9 mouse cellular contexts compared by ENCODE assay signal in the genomic region with DNA sequence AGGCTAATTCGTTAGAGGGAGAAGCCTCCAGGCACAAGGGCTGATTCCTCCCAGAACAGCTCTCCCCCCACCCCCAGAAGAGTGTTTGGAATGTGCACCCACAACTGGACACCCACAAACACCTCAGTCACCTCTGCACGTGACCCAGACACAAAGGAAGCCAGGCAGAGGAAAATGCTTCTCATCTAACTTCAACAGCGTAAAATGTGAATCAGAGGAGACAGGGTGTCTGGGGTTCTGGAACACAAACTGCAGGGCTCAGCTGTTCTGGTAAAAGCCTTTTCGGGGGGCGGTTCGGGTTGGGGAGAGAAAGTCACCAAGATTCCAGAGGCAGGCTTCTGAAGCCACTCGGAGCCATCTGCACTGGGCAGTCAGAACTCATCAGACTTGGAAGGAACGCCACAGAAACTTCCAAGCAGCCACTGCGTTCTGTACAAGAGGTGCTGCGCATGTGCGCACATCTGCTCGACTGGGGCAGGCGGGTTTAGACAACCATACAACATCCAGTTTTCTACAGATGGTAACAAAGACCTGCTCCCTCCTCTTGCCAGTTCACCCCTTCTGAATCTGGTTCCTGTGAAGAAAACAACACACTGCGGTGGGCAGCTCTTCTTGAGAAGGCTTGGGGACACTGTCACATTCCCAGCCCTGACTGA. TPM values are rescaled to one million over a fixed set of nuclear protein-coding genes. Genes with fewer than 3 reads are reported as not detected.
DNase-seq lines count a peak whose midpoint lies in the region; ATAC-seq and TF ChIP-seq lines count a peak whose summit lies in the region.
"Had no signal": no experiment of that assay in that cellular context is flagged by ENCODE, and none has a peak within 500 bp of the region (broad histone marks: within the 10 kb centered on the region; RNA-seq: fewer than 3 reads in every experiment).

No protein-coding gene starts in this region.

- 0 out of 2 replicates have a peak, but pooled peaks have one; percentile 43 for ATAC-seq in hindbrain, postnatal 0 days
- no peak for ATAC-seq in neural tube, embryonic 14.5 days (ENCODE audit: low read depth)
- ATAC-seq in monocyte, adult 5-6 weeks (replicated peaks; ENCODE audit: insufficient number of reproducible peaks, low FRiP score, low TSS enrichment, poor library complexity, severe bottlenecking): no peak

- H3K9me3 ChIP-seq in hindbrain, postnatal 0 days (ENCODE audit: low read length): 0 out of 2 replicates have a peak, but pooled peaks cover 3% of the 10 kb centered on the region
- no peaks in the 10 kb centered on the region; the same call in 1 of the 2 replicates for H3K9me3 ChIP-seq in neural tube, embryonic 14.5 days (ENCODE audit: control insufficient read depth, low read length)

- no peaks in the 10 kb centered on the region for H3K27me3 ChIP-seq in thymus, adult 2 months (ENCODE audit: control insufficient read depth, insufficient read depth, low read length)
- H3K27me3 ChIP-seq in hindbrain, postnatal 0 days (ENCODE audit: insufficient read depth, low read length): no peaks in the 10 kb centered on the region
- no peaks in the 10 kb centered on the region for H3K27me3 ChIP-seq in neural tube, embryonic 14.5 days (ENCODE audit: control insufficient read depth, insufficient read depth, low read length)

- peak overlapping the region; percentile 5; the same call in 1 of the 2 replicates for H3K4me2 ChIP-seq in hindbrain, postnatal 0 days (ENCODE audit: low read depth, low read length)
- no peak overlapping the region for H3K4me2 ChIP-seq in neural tube, embryonic 14.5 days (ENCODE audit: low read depth, low read length)
- H3K4me2 ChIP-seq: lung, embryonic 14.5 days had no signal

- intact Hi-C loops in heart, postnatal 10 days (cut with DNase I): no loop called here

- H3K9ac ChIP-seq in hindbrain, postnatal 0 days (replicated peaks; ENCODE audit: low read length): no peak overlapping the region
- H3K9ac ChIP-seq in neural tube, embryonic 14.5 days (replicated peaks; ENCODE audit: low read depth, low read length): no peak overlapping the region
- H3K9ac ChIP-seq: lung, embryonic 14.5 days had no signal

- H3K27ac ChIP-seq in thymus, adult 2 months (ENCODE audit: control insufficient read depth, insufficient read depth, low read length): no peak overlapping the region
- no peak overlapping the region; the same call in 1 of the 2 replicates for H3K27ac ChIP-seq in hindbrain, postnatal 0 days
- 0 out of 2 replicates have a peak overlapping the region, but pooled peaks have one; percentile 10 for H3K27ac ChIP-seq in neural tube, embryonic 14.5 days (ENCODE audit: low read depth, low read length)

- TF ChIP-seq POLR2A in thymus, adult 2 months (IDR thresholded peaks at IDR 0.05; ENCODE audit: control insufficient read depth, extremely low read depth, insufficient read depth, low read length, poor library complexity): no peak

- peaks cover 21% of the 10 kb centered on the region for H3K4me1 ChIP-seq in thymus, adult 2 months (replicated peaks; ENCODE audit: control insufficient read depth, insufficient read depth, low read length)
- H3K4me1 ChIP-seq in hindbrain, postnatal 0 days (ENCODE audit: insufficient read depth, low read length): peaks cover 4% of the 10 kb centered on the region; the same call in 1 of the 2 replicates
- H3K4me1 ChIP-seq in neural tube, embryonic 14.5 days (ENCODE audit: control insufficient read depth, insufficient read depth, low read length): 0 out of 2 replicates have a peak, but pooled peaks cover 2% of the 10 kb centered on the region

- TF ChIP-seq CTCF in thymus, adult 2 months (IDR thresholded peaks at IDR 0.05; ENCODE audit: borderline replicate concordance, control insufficient read depth, extremely low read depth, insufficient read depth, low read length, poor library complexity): no peak
- no peak for TF ChIP-seq CTCF in hindbrain, postnatal 0 days (IDR thresholded peaks at IDR 0.05; ENCODE audit: low read depth)

- H3K4me3 ChIP-seq in thymus, adult 2 months (ENCODE audit: control insufficient read depth, insufficient read depth, low read length): no peak overlapping the region
- H3K4me3 ChIP-seq in hindbrain, postnatal 0 days (ENCODE audit: low read length): no peak overlapping the region
- H3K4me3 ChIP-seq in neural tube, embryonic 14.5 days (ENCODE audit: low read depth, low read length): no peak overlapping the region

- peak; percentile 28 to 31 for DNase-seq in heart, postnatal 10 days
- no peak for DNase-seq in heart, adult 18-20 months
- DNase-seq in thymus, postnatal 14 days: peak; percentile 44
- no peak for DNase-seq in thymus, adult 2 months
- DNase-seq in hindbrain, postnatal 0 days (ENCODE audit: low spot score): no peak
- DNase-seq in thymus, postnatal 0 days (ENCODE audit: low spot score): no peak
- DNase-seq: lung, embryonic 14.5 days had no signal

- WGBS in thymus, adult 2 months: 85% methylated on average over 14 of the region's 14 CpGs
- 37% methylated on average over 14 of the region's 14 CpGs for WGBS in hindbrain, postnatal 0 days
- 62% methylated on average over 14 of the region's 14 CpGs for WGBS in neural tube, embryonic 14.5 days

- no peaks in the 10 kb centered on the region for H3K36me3 ChIP-seq in thymus, adult 2 months (ENCODE audit: control insufficient read depth, insufficient read depth, low read length)
- H3K36me3 ChIP-seq in hindbrain, postnatal 0 days (ENCODE audit: insufficient read depth, low read length): no peaks in the 10 kb centered on the region
- H3K36me3 ChIP-seq in neural tube, embryonic 14.5 days (ENCODE audit: control insufficient read depth, insufficient read depth, low read length): no peaks in the 10 kb centered on the region

RNA-seq across cellular contexts. Expression of a gene that starts 56.0 kb away (rescaled TPM):
- under 1 TPM; 0.22 to 0.34 TPM for total RNA-seq in heart, postnatal 10 days (2021)
- total RNA-seq in heart, adult 18-20 months (2021): under 1 TPM; 0.10 to 0.51 TPM
- polyA plus RNA-seq in thymus, adult 2 months (2012; rRNA removed): 20.0 and 22.8 TPM in 2 replicates
- total RNA-seq in hindbrain, postnatal 0 days (2014; rRNA removed): 0.21 TPM in 1 of 2 replicates, not detected in the other
- 0.33 and 0.35 TPM in 2 replicates for polyA plus RNA-seq in hindbrain, postnatal 0 days (2015; fragmentation: Nextera tagmentation; extraction: Ambion mirVana)
- 0.12 and 0.22 TPM in 2 replicates for polyA plus RNA-seq in neural tube, embryonic 14.5 days (2014; fragmentation: Nextera tagmentation; extraction: Ambion mirVana)
- total RNA-seq in monocyte, adult 5-6 weeks (2017): 44.5 to 208 TPM (median 58.1 TPM) in 3 replicates
- 57.9 and 64.1 TPM in 2 replicates for polyA plus RNA-seq in thymus, postnatal 0 days (2015; fragmentation: Nextera tagmentation; extraction: Ambion mirVana)
- polyA plus RNA-seq: lung, embryonic 14.5 days had no signal

RNA-seq across cellular contexts. Expression of a gene that starts 59.7 kb away (rescaled TPM):
- total RNA-seq in heart, postnatal 10 days (2021): 10 to 100 TPM in 1 of 2 experiments, 1 to 10 TPM in 1; 8.0 to 10.8 TPM
- 10 to 100 TPM; 15.0 to 16.8 TPM for total RNA-seq in heart, adult 18-20 months (2021)
- polyA plus RNA-seq in thymus, adult 2 months (2012; rRNA removed): 12.4 and 18.3 TPM in 2 replicates
- 3.0 and 4.9 TPM in 2 replicates for total RNA-seq in hindbrain, postnatal 0 days (2014; rRNA removed)
- 3.6 and 5.0 TPM in 2 replicates for polyA plus RNA-seq in hindbrain, postnatal 0 days (2015; fragmentation: Nextera tagmentation; extraction: Ambion mirVana)
- 5.8 and 10.8 TPM in 2 replicates for polyA plus RNA-seq in neural tube, embryonic 14.5 days (2014; fragmentation: Nextera tagmentation; extraction: Ambion mirVana)
- total RNA-seq in monocyte, adult 5-6 weeks (2017): 92.8 to 110 TPM (median 97.0 TPM) in 3 replicates
- polyA plus RNA-seq in thymus, postnatal 0 days (2015; fragmentation: Nextera tagmentation; extraction: Ambion mirVana): 25.2 and 25.8 TPM in 2 replicates

Comparison
In these comparisons a context has a peak if more than half of its experiments do, and no peak if none do; other contexts are left out.
1. DNase-seq: peak in heart, postnatal 10 days (2 of 2) and thymus, postnatal 14 days (single experiment); none in heart, adult 18-20 months (0 of 2), thymus, adult 2 months (single experiment), hindbrain, postnatal 0 days (single experiment) and thymus, postnatal 0 days (single experiment).
2. RNA of a gene that starts 56.0 kb away (total RNA-seq): 44.5 to 208 TPM in monocyte, adult 5-6 weeks; 0.10 to 0.51 TPM in heart, adult 18-20 months, 0.22 to 0.34 TPM in heart, postnatal 10 days and 0.21 TPM in hindbrain, postnatal 0 days; every median in the first group is over 10 times any median in the second.